Mouse (Mus musculus): Measurements from ENCODE around the gene Nab2. TPM values are rescaled to one million over a fixed set of nuclear protein-coding genes. Genes with fewer than 3 reads are reported as not detected.

Gene Nab2
- total and polyA plus RNA-seq, 3 experiments = 28.6 to 92.3 (median 41.0) TPM

- DNase-seq (ENCODE audit: low spot score) = no peak
- no peaks in the 10 kb centered on the region for H3K9me3 ChIP-seq (replicated peaks)
- no peak overlapping the region for H3K4me3 ChIP-seq (ENCODE audit: low read depth, low read length)
- TF ChIP-seq TAL1 (conservative IDR thresholded peaks at IDR 0.05; ENCODE audit: low read depth, low read length) (no peak), CTCF (IDR thresholded peaks at IDR 0.05; ENCODE audit: low read depth, low read length) (no peak), POLR2AphosphoS5 (IDR thresholded peaks at IDR 0.05; ENCODE audit: insufficient replicate concordance, low read depth, low read length) (no peak), GATA2 (IDR thresholded peaks at IDR 0.05; ENCODE audit: borderline replicate concordance, low read depth, low read length) (no peak), GATA1 (IDR thresholded peaks at IDR 0.05; ENCODE audit: borderline replicate concordance, low read length) (no peak)
- peaks cover 96% of the 10 kb centered on the region for H3K27me3 ChIP-seq (ENCODE audit: insufficient read depth, low read length)
- ATAC-seq (ENCODE audit: extremely low read depth, insufficient number of reproducible peaks, low FRiP score, poor library complexity, severe bottlenecking) = no peak
- no peaks in the 10 kb centered on the region for H3K36me3 ChIP-seq (replicated peaks)
- H3K4me1 ChIP-seq (ENCODE audit: insufficient read depth, low read depth, low read length) = peaks cover 13% of the 10 kb centered on the region
Observed at GRCm38 (mm10) chr10:127617294-127617693, 51.1 kb downstream of the Nab2 start.

DNA sequence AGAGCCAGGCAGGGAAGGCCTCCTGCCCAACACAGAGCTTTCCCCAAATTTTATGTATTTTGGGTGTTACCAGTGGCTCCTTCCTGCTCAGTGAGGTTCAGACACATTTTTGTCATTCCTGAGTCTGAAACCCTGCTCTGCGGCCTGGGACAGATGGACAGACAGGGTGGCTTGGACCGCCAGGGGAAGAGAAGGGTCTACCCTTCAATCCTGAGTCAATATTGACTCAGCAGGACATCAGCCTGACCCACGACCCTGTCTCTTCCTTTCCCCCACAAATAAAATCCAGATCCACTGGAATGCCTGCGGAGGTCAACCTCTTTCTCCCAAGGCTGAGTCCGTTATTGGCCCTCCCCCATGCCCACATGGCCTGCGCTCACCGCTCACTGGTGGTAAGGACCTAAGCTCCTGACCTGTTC is 52.1 kb downstream of the Nab2 start:
- no peak for DNase-seq (ENCODE audit: low spot score)
- peaks cover 95% of the 10 kb centered on the region for H3K27me3 ChIP-seq (ENCODE audit: insufficient read depth, low read length)
- no peaks in the 10 kb centered on the region for H3K36me3 ChIP-seq (replicated peaks)
- TF ChIP-seq GATA2 (IDR thresholded peaks at IDR 0.05; ENCODE audit: borderline replicate concordance, low read depth, low read length) (no peak), CTCF (IDR thresholded peaks at IDR 0.05; ENCODE audit: low read depth, low read length) (no peak), POLR2AphosphoS5 (IDR thresholded peaks at IDR 0.05; ENCODE audit: insufficient replicate concordance, low read depth, low read length) (no peak), GATA1 (IDR thresholded peaks at IDR 0.05; ENCODE audit: borderline replicate concordance, low read length) (no peak)
- ATAC-seq (ENCODE audit: extremely low read depth, insufficient number of reproducible peaks, low FRiP score, poor library complexity, severe bottlenecking) = no peak
- H3K4me3 ChIP-seq (ENCODE audit: low read depth, low read length) = no peak overlapping the region
- peaks cover 6% of the 10 kb centered on the region; the same call in 1 of the 2 replicates for H3K4me1 ChIP-seq (ENCODE audit: insufficient read depth, low read depth, low read length)
- H3K9me3 ChIP-seq (replicated peaks) = no peaks in the 10 kb centered on the region

- Histone ChIP-seq H3K36me3 (replicated peaks) (no peaks in the 10 kb centered on the region), H3K4me3 (ENCODE audit: low read depth, low read length) (no peak overlapping the region), H3K9me3 (replicated peaks) (no peaks in the 10 kb centered on the region), H3K27me3 (ENCODE audit: insufficient read depth, low read length) (peaks cover 93% of the 10 kb centered on the region), H3K4me1 (ENCODE audit: insufficient read depth, low read depth, low read length) (peaks cover 5% of the 10 kb centered on the region; the same call in 1 of the 2 replicates)
- DNase-seq (ENCODE audit: low spot score) (no peak), ATAC-seq (ENCODE audit: extremely low read depth, insufficient number of reproducible peaks, low FRiP score, poor library complexity, severe bottlenecking) (no peak)
- no peak for TF ChIP-seq CTCF (IDR thresholded peaks at IDR 0.05; ENCODE audit: low read depth, low read length)
Observed at GRCm38 (mm10) chr10:127615591-127615990, 52.8 kb downstream of the Nab2 start.

DNA sequence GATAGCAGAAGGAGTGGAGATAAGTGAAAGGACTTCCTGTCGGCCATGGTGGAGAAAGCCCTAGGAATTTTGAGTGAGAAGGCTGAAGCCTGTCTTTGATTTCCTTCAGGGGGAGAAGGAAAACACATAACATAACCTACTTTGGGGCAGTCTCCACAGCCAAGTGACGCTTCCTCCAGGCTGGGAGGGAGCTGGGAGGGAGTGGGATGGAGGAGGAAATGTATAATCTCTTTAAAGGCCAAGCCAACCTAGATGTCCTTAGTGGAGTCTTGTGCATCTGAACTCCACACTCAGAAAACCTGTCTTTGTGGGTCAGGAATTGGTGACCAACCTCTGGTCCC is 53.4 kb downstream of the Nab2 start:
- Histone ChIP-seq H3K4me3 (ENCODE audit: low read depth, low read length) (no peak overlapping the region), H3K4me1 (ENCODE audit: insufficient read depth, low read depth, low read length) (peaks cover 10% of the 10 kb centered on the region), H3K36me3 (replicated peaks) (no peaks in the 10 kb centered on the region), H3K9me3 (replicated peaks) (no peaks in the 10 kb centered on the region), H3K27me3 (ENCODE audit: insufficient read depth, low read length) (peaks cover 95% of the 10 kb centered on the region)
- DNase-seq (ENCODE audit: low spot score) = no peak
- no peak for ATAC-seq (ENCODE audit: extremely low read depth, insufficient number of reproducible peaks, low FRiP score, poor library complexity, severe bottlenecking)
- no peak for TF ChIP-seq POLR2AphosphoS5 (IDR thresholded peaks at IDR 0.05; ENCODE audit: insufficient replicate concordance, low read depth, low read length)
- no peak for TF ChIP-seq CTCF (IDR thresholded peaks at IDR 0.05; ENCODE audit: low read depth, low read length)
- TF ChIP-seq GATA2 (IDR thresholded peaks at IDR 0.05; ENCODE audit: borderline replicate concordance, low read depth, low read length) = no peak
- no peak for TF ChIP-seq GATA1 (IDR thresholded peaks at IDR 0.05; ENCODE audit: borderline replicate concordance, low read length)
- no peak for TF ChIP-seq TAL1 (conservative IDR thresholded peaks at IDR 0.05; ENCODE audit: low read depth, low read length)

DNA sequence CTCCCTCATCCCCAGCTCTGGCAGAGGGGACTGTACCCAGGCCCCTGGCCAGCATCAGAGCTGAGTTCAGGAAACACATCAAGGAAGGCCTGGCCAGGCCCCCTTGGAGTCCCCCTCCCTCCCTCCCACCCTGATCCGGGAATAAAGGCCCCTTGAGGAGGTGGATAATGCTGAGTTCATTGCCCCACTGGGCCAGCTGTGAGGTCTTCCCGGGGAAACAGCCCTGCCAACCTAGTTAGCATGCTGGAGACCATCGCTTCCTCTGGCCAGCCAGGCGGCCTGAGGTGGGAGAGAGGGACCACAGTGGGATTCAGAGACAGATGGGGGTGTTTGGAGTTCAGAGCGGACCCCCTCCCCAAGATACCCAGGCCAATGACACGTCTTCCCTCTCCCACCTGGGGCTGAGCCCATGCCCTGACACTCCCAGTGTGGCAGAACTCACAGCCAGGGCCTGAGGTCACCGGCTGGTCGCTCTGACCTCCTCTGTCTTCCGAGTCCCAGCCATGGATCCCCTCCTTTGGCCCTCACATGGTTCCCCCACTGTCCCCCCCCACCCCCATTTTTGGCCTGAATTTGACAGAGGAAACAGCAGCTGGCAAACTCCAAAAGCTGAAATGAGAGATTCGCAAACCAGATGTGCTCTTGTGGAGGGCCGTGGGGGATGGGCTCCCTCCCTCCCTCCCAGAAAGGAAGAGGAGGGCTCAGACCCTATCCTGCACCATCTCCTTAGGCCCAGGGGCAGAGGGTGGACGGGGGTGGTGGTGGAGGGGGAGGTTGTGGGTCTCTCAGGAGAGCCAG is 53.9 kb downstream of the Nab2 start:
- Histone ChIP-seq H3K27me3 (ENCODE audit: insufficient read depth, low read length) (peaks cover 94% of the 10 kb centered on the region), H3K4me1 (ENCODE audit: insufficient read depth, low read depth, low read length) (peaks cover 12% of the 10 kb centered on the region), H3K4me3 (ENCODE audit: low read depth, low read length) (no peak overlapping the region), H3K36me3 (replicated peaks) (no peaks in the 10 kb centered on the region), H3K9me3 (replicated peaks) (no peaks in the 10 kb centered on the region)
- no peak for DNase-seq (ENCODE audit: low spot score)
- ATAC-seq (ENCODE audit: extremely low read depth, insufficient number of reproducible peaks, low FRiP score, poor library complexity, severe bottlenecking) = no peak
- no peak for TF ChIP-seq CTCF (IDR thresholded peaks at IDR 0.05; ENCODE audit: low read depth, low read length)
- no peak for TF ChIP-seq GATA1 (IDR thresholded peaks at IDR 0.05; ENCODE audit: borderline replicate concordance, low read length)
- no peak for TF ChIP-seq GATA2 (IDR thresholded peaks at IDR 0.05; ENCODE audit: borderline replicate concordance, low read depth, low read length)
- no peak for TF ChIP-seq POLR2AphosphoS5 (IDR thresholded peaks at IDR 0.05; ENCODE audit: insufficient replicate concordance, low read depth, low read length)
- no peak for TF ChIP-seq TAL1 (conservative IDR thresholded peaks at IDR 0.05; ENCODE audit: low read depth, low read length)

DNA sequence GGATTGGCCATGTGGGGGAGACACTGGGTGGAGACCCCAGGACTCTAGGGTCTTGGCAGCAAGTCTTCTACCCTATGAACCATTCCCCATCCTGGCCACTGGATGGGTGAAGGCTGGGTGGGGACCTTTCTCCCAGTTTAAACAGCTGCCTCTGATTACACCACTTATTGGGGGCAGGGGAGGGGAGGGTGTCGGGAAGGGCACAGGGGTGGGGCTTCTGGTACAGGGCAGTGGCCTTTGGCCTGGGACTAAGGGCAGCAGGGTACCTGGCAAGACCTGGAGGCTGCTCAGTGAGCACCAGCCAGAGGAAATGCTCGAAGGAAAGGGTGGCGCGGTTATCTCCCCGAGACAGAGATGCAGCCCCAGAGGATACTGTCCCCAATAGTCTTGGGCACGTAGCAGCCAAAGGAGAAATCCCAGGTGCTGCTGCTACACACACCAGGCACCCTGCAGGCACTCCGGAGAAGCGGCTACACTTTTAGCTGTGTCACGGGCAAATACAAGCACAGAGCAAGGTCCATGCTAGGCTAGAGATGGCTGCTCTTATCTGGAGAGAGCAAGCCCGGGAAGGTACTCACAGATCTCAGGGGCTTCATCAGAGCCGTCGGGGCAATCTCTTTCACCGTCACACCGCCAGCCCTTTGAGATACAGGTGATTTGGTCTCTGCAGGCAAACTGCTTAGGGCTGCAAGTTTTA is 56.1 kb downstream of the Nab2 start:
- ATAC-seq (ENCODE audit: extremely low read depth, insufficient number of reproducible peaks, low FRiP score, poor library complexity, severe bottlenecking) = no peak
- peaks cover 91% of the 10 kb centered on the region for H3K27me3 ChIP-seq (ENCODE audit: insufficient read depth, low read length)
- no peak for TF ChIP-seq TAL1 (conservative IDR thresholded peaks at IDR 0.05; ENCODE audit: low read depth, low read length)
- H3K4me1 ChIP-seq (ENCODE audit: insufficient read depth, low read depth, low read length) = peaks cover 16% of the 10 kb centered on the region
- no peak overlapping the region for H3K4me3 ChIP-seq (ENCODE audit: low read depth, low read length)
- no peaks in the 10 kb centered on the region for H3K36me3 ChIP-seq (replicated peaks)
- no peak for DNase-seq (ENCODE audit: low spot score)
- no peaks in the 10 kb centered on the region for H3K9me3 ChIP-seq (replicated peaks)

Other genes starting within 250 kb of the Nab2 start
- 1.2 TPM in 1 of 2 replicates, not detected in the other for gene Stac3, start 166.9 kb downstream of the Nab2 start, total RNA-seq (2014; fragmentation: Nextera tagmentation)
- 0.60 and 0.93 TPM in 2 replicates for gene Stac3, start 166.9 kb downstream of the Nab2 start, total RNA-seq (2017)
- 0.07 and 0.17 TPM in 2 replicates for gene Stac3, start 166.9 kb downstream of the Nab2 start, polyA plus RNA-seq (2012)
- 976 and 1,076 TPM in 2 replicates for gene Ndufa4l2, start 153.6 kb downstream of the Nab2 start, total RNA-seq (2014; fragmentation: Nextera tagmentation)
- gene Ndufa4l2, start 153.6 kb downstream of the Nab2 start, total RNA-seq (2017) = 238 and 262 TPM in 2 replicates
- 1,245 and 1,719 TPM in 2 replicates for gene Ndufa4l2, start 153.6 kb downstream of the Nab2 start, polyA plus RNA-seq (2012)
- 338 and 343 TPM in 2 replicates for gene Shmt2, start 146.1 kb downstream of the Nab2 start, total RNA-seq (2014; fragmentation: Nextera tagmentation)
- 238 and 271 TPM in 2 replicates for gene Shmt2, start 146.1 kb downstream of the Nab2 start, total RNA-seq (2017)
- 622 and 702 TPM in 2 replicates for gene Shmt2, start 146.1 kb downstream of the Nab2 start, polyA plus RNA-seq (2012)
- not detected in 2 replicates for gene Nxph4, start 134.0 kb downstream of the Nab2 start, total RNA-seq (2014; fragmentation: Nextera tagmentation)
- gene Nxph4, start 134.0 kb downstream of the Nab2 start, total RNA-seq (2017) = 0.06 and 0.11 TPM in 2 replicates
- gene Nxph4, start 134.0 kb downstream of the Nab2 start, polyA plus RNA-seq (2012) = 0.22 and 0.40 TPM in 2 replicates
- 0.30 TPM in 1 of 2 replicates, not detected in the other for gene Lrp1, start 47.4 kb downstream of the Nab2 start, total RNA-seq (2014; fragmentation: Nextera tagmentation)
- 0.06 and 0.27 TPM in 2 replicates for gene Lrp1, start 47.4 kb downstream of the Nab2 start, total RNA-seq (2017)
- 0.67 and 0.86 TPM in 2 replicates for gene Lrp1, start 47.4 kb downstream of the Nab2 start, polyA plus RNA-seq (2012)
- gene Stat6, start 25.6 kb downstream of the Nab2 start, total RNA-seq (2014; fragmentation: Nextera tagmentation) = 44.0 and 55.0 TPM in 2 replicates
- 84.0 and 90.5 TPM in 2 replicates for gene Stat6, start 25.6 kb downstream of the Nab2 start, total RNA-seq (2017)
- gene Stat6, start 25.6 kb downstream of the Nab2 start, polyA plus RNA-seq (2012) = 65.5 and 69.5 TPM in 2 replicates
- gene Nemp1, start 1.7 kb downstream of the Nab2 start, total RNA-seq (2014; fragmentation: Nextera tagmentation) = 41.9 and 57.6 TPM in 2 replicates
- gene Nemp1, start 1.7 kb downstream of the Nab2 start, total RNA-seq (2017) = 36.2 and 40.4 TPM in 2 replicates
- gene Nemp1, start 1.7 kb downstream of the Nab2 start, polyA plus RNA-seq (2012) = 5.5 and 5.6 TPM in 2 replicates
- 0.23 and 3.1 TPM in 2 replicates for gene Myo1a, start 36.6 kb upstream of the Nab2 start, total RNA-seq (2014; fragmentation: Nextera tagmentation)
- gene Myo1a, start 36.6 kb upstream of the Nab2 start, total RNA-seq (2017) = 0.16 and 0.23 TPM in 2 replicates
- 0.09 TPM in 1 of 2 replicates, not detected in the other for gene Myo1a, start 36.6 kb upstream of the Nab2 start, polyA plus RNA-seq (2012)
- not detected in 2 replicates for gene Tac2, start 55.9 kb upstream of the Nab2 start, total RNA-seq (2014; fragmentation: Nextera tagmentation)
- gene Tac2, start 55.9 kb upstream of the Nab2 start, total RNA-seq (2017) = not detected in 2 replicates
- not detected in 2 replicates for gene Tac2, start 55.9 kb upstream of the Nab2 start, polyA plus RNA-seq (2012)
- gene Zbtb39, start 71.0 kb upstream of the Nab2 start, total RNA-seq (2014; fragmentation: Nextera tagmentation) = 16.1 and 17.2 TPM in 2 replicates
- 3.9 and 4.0 TPM in 2 replicates for gene Zbtb39, start 71.0 kb upstream of the Nab2 start, total RNA-seq (2017)
- gene Zbtb39, start 71.0 kb upstream of the Nab2 start, polyA plus RNA-seq (2012) = 3.0 and 3.6 TPM in 2 replicates
- gene Gpr182, start 83.2 kb upstream of the Nab2 start, total RNA-seq (2014; fragmentation: Nextera tagmentation) = not detected in 2 replicates
- 0.17 TPM in 1 of 2 replicates, not detected in the other for gene Gpr182, start 83.2 kb upstream of the Nab2 start, total RNA-seq (2017)
- not detected in 2 replicates for gene Gpr182, start 83.2 kb upstream of the Nab2 start, polyA plus RNA-seq (2012)
- 0.30 TPM in 1 of 2 replicates, not detected in the other for gene Rdh1, start 91.2 kb upstream of the Nab2 start, total RNA-seq (2014; fragmentation: Nextera tagmentation)
- gene Rdh1, start 91.2 kb upstream of the Nab2 start, total RNA-seq (2017) = 0.05 and 0.06 TPM in 2 replicates
- gene Rdh1, start 91.2 kb upstream of the Nab2 start, polyA plus RNA-seq (2012) = not detected in 2 replicates
- gene Rdh16f1, start 91.2 kb upstream of the Nab2 start, total RNA-seq (2014; fragmentation: Nextera tagmentation) = not detected in 2 replicates
- not detected in 2 replicates for gene Rdh16f1, start 91.2 kb upstream of the Nab2 start, total RNA-seq (2017)
- gene Rdh16f1, start 91.2 kb upstream of the Nab2 start, polyA plus RNA-seq (2012) = not detected in 2 replicates
- gene Rdh9, start 107.8 kb upstream of the Nab2 start, total RNA-seq (2014; fragmentation: Nextera tagmentation) = not detected in 2 replicates
- 0.16 and 0.29 TPM in 2 replicates for gene Rdh9, start 107.8 kb upstream of the Nab2 start, total RNA-seq (2017)
- not detected in 2 replicates for gene Rdh9, start 107.8 kb upstream of the Nab2 start, polyA plus RNA-seq (2012)
- not detected in 2 replicates for gene Rdh16, start 132.6 kb upstream of the Nab2 start, total RNA-seq (2014; fragmentation: Nextera tagmentation)
- 0.06 and 0.16 TPM in 2 replicates for gene Rdh16, start 132.6 kb upstream of the Nab2 start, total RNA-seq (2017)
- gene Rdh16, start 132.6 kb upstream of the Nab2 start, polyA plus RNA-seq (2012) = not detected in 2 replicates
- not detected in 2 replicates for gene Rdh19, start 181.4 kb upstream of the Nab2 start, total RNA-seq (2014; fragmentation: Nextera tagmentation)
- gene Rdh19, start 181.4 kb upstream of the Nab2 start, total RNA-seq (2017) = 0.11 TPM in 1 of 2 replicates, not detected in the other
- gene Rdh19, start 181.4 kb upstream of the Nab2 start, polyA plus RNA-seq (2012) = not detected in 2 replicates
- 0.97 TPM in 1 of 2 replicates, not detected in the other for gene Rdh16f2, start 197.9 kb upstream of the Nab2 start, total RNA-seq (2014; fragmentation: Nextera tagmentation)
- gene Rdh16f2, start 197.9 kb upstream of the Nab2 start, total RNA-seq (2017) = 0.23 and 0.87 TPM in 2 replicates
- gene Rdh16f2, start 197.9 kb upstream of the Nab2 start, polyA plus RNA-seq (2012) = 0.07 TPM in 1 of 2 replicates, not detected in the other
- gene Rdh7, start 220.2 kb upstream of the Nab2 start, total RNA-seq (2014; fragmentation: Nextera tagmentation) = not detected in 2 replicates
- not detected in 2 replicates for gene Rdh7, start 220.2 kb upstream of the Nab2 start, total RNA-seq (2017)
- not detected in 2 replicates for gene Rdh7, start 220.2 kb upstream of the Nab2 start, polyA plus RNA-seq (2012)
- not detected in 2 replicates for gene Sdr9c7, start 229.9 kb upstream of the Nab2 start, total RNA-seq (2014; fragmentation: Nextera tagmentation)
- gene Sdr9c7, start 229.9 kb upstream of the Nab2 start, total RNA-seq (2017) = 0.05 TPM in 1 of 2 replicates, not detected in the other
- not detected in 2 replicates for gene Sdr9c7, start 229.9 kb upstream of the Nab2 start, polyA plus RNA-seq (2012)